Mouse (Mus musculus) kidney, adult 2 months (tissue): ENCODE results near the gene Zfr2.

Experiments used
- CTCF ChIP-seq: fragments of 200-500 bp; conservative IDR thresholded peaks from 2 replicates; pipeline ENCODE4 v1.5.1; 2011; ENCODE audit warnings: low read depth, mild to moderate bottlenecking, control low read depth, low read length, moderate library complexity, mixed read lengths; ENCODE audit not compliant: insufficient read depth, insufficient read length
- POLR2A ChIP-seq: fragments of 200-500 bp; IDR thresholded peaks from one replicate; pipeline ENCODE4 v1.6.1; 2011; ENCODE audit warnings: low read depth, low read length, control low read depth

- TF ChIP-seq POLR2A (no peak), CTCF (peak; percentile 45)
Measured at GRCm38 (mm10) chr10:81288601-81289000, 55.6 kb downstream of the Zfr2 start.
